In genomic region chr16:92393732-92394131, GRCm38 (mm10) we compare ENCODE assay signal across 21 mouse cellular contexts. TPM values are rescaled to one million over a fixed set of nuclear protein-coding genes. Genes with fewer than 3 reads are reported as not detected.
DNase-seq lines count a peak whose midpoint lies in the region; ATAC-seq and TF ChIP-seq lines count a peak whose summit lies in the region.
"Had no signal": no experiment of that assay in that cellular context is flagged by ENCODE, and none has a peak within 500 bp of the region (broad histone marks: within the 10 kb centered on the region; RNA-seq: fewer than 3 reads in every experiment).

No protein-coding gene starts in this region.

- H3K27me3 ChIP-seq in thymus, adult 2 months (ENCODE audit: control insufficient read depth, insufficient read depth, low read length): no peaks in the 10 kb centered on the region
- H3K27me3 ChIP-seq: limb, embryonic 15.5 days; neural tube, embryonic 13.5 days had no signal

- ATAC-seq in CD4-positive, CD25-positive, alpha-beta regulatory T cell, adult 4 months: no peak
- ATAC-seq: forebrain, embryonic 14.5 days had no signal

- no peaks in the 10 kb centered on the region for H3K4me1 ChIP-seq in thymus, adult 2 months (replicated peaks; ENCODE audit: control insufficient read depth, insufficient read depth, low read length)

- peak; percentile 54 for TF ChIP-seq CTCF in layer of hippocampus, adult 2 months (conservative IDR thresholded peaks at IDR 0.05)
- TF ChIP-seq CTCF in thymus, adult 2 months (IDR thresholded peaks at IDR 0.05; ENCODE audit: borderline replicate concordance, control insufficient read depth, extremely low read depth, insufficient read depth, low read length, poor library complexity): no peak

- H3K27ac ChIP-seq in layer of hippocampus, adult 2 months: no peak overlapping the region
- H3K27ac ChIP-seq in thymus, adult 2 months (ENCODE audit: control insufficient read depth, insufficient read depth, low read length): no peak overlapping the region
- H3K27ac ChIP-seq: embryonic facial prominence, embryonic 10.5 days; limb, embryonic 15.5 days; neural tube, embryonic 13.5 days had no signal

- 98% methylated on average over 3 of the region's 3 CpGs for WGBS in thymus, adult 2 months

- H3K4me3 ChIP-seq in layer of hippocampus, adult 2 months: no peak overlapping the region
- H3K4me3 ChIP-seq in thymus, adult 2 months (ENCODE audit: control insufficient read depth, insufficient read depth, low read length): no peak overlapping the region
- H3K4me3 ChIP-seq: embryonic facial prominence, embryonic 10.5 days; erythroblast, embryonic 14.5 days; limb, embryonic 15.5 days; neural tube, embryonic 13.5 days had no signal

- DNase-seq in CD4-positive, CD25-positive, alpha-beta regulatory T cell, adult 2 months (ENCODE audit: low read depth, low spot score): peak; percentile 18
- DNase-seq in layer of hippocampus, adult 2 months (ENCODE audit: low spot score in 2 of 2): no peak
- no peak for DNase-seq in layer of hippocampus, adult 9-11 months
- peak; percentile 31 for DNase-seq in thymus, postnatal 4 days
- DNase-seq in thymus, adult 2 months: no peak
- no peak for DNase-seq in urinary bladder, postnatal 36 days (ENCODE audit: low spot score in 2 of 2)
- DNase-seq in cerebellum, postnatal 14 days: no peak
- DNase-seq: cerebellum, postnatal 10 days; kidney, postnatal 14 days; lung, postnatal 10 days; thymus, postnatal 25 days had no signal

- no peaks in the 10 kb centered on the region for H3K36me3 ChIP-seq in thymus, adult 2 months (ENCODE audit: control insufficient read depth, insufficient read depth, low read length)

- TF ChIP-seq POLR2A in thymus, adult 2 months (IDR thresholded peaks at IDR 0.05; ENCODE audit: control insufficient read depth, extremely low read depth, insufficient read depth, low read length, poor library complexity): no peak

RNA-seq across cellular contexts. Expression of gene Kcne1, which starts 34.5 kb away (rescaled TPM):
- not detected for polyA plus RNA-seq in CD4-positive, CD25-positive, alpha-beta regulatory T cell, adult 4 months (2017; shearing (Covaris generic))
- total RNA-seq in layer of hippocampus, adult 2 months (2021): not detected
- 0.04 and 1.5 TPM in 2 replicates for polyA plus RNA-seq in thymus, adult 2 months (2012; rRNA removed)
- total RNA-seq: hematopoietic stem cell, adult 5-6 weeks; left cerebral cortex, postnatal 25 days had no signal
- polyA plus RNA-seq: erythroblast, embryonic 14.5 days; intestine, embryonic 14.5 days; neural tube, embryonic 13.5 days; spleen, adult 2 months had no signal

Comparison
In these comparisons a context has a peak if more than half of its experiments do, and no peak if none do; other contexts are left out.
1. DNase-seq: peak in CD4-positive, CD25-positive, alpha-beta regulatory T cell, adult 2 months (single experiment) and thymus, postnatal 4 days (single experiment); none in layer of hippocampus, adult 2 months (0 of 2), layer of hippocampus, adult 9-11 months (single experiment), thymus, adult 2 months (single experiment), urinary bladder, postnatal 36 days (0 of 2) and cerebellum, postnatal 14 days (0 of 2).